Mouse (Mus musculus) embryonic fibroblast, embryonic 13.5 days (primary cell): ENCODE results near the gene Synpo2.

Experiments
- CTCF ChIP-seq: IDR thresholded peaks from 2 replicates; pipeline ENCODE4 v1.5.1; 2011; ENCODE audit warnings: mild to moderate bottlenecking, control low read depth, low read length, moderate library complexity, borderline replicate concordance; ENCODE audit not compliant: insufficient read depth
- POLR2A ChIP-seq: IDR thresholded peaks from 2 replicates; pipeline ENCODE4 v1.6.1; 2011; ENCODE audit warnings: low read depth, mild to moderate bottlenecking, control low read depth, low read length, moderate library complexity

DNA sequence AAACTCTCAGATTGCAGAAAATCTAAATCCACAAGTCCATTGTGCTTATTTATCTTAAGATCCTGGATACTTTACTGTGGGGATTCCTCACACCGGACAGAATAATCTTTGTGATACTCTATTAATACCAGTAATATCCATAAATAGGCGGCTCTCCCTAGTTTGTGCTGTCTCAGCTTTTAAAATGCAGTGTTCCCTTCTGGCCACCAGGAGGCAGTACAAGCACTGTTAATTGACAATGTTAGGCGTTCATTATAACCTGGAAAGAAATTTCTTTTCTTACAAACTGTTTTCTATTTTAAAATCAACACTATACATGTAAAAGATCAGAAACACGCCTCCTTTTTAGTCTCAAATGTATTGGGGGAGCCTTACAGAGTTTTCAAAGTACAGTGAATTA lies 75.2 kb downstream of the Synpo2 start:
- TF ChIP-seq POLR2A (no peak), CTCF (no peak)
